Mouse (Mus musculus) embryonic facial prominence, embryonic 11.5 days (tissue): Measurements from ENCODE around the gene Cct2. TPM values are rescaled to one million over a fixed set of nuclear protein-coding genes. Genes with fewer than 3 reads are reported as not detected.

Experiments used
- ATAC-seq: fragments of 200-750 bp; cut with Nextera tagmentation; replicated peaks from 2 replicates; pipeline ENCODE4 v1.8.0; 2017; ENCODE audit warnings: low read depth; ENCODE audit not compliant: insufficient number of reproducible peaks, low FRiP score, low TSS enrichment
- DNase-seq: peaks from one replicate; pipeline ENCODE4 v3.0.0-alpha.2; 2015; ENCODE audit warnings: low spot score
- H3K27ac ChIP-seq: fragments of 300-500 bp; sonication (generic); replicated peaks from 2 replicates; pipeline ENCODE4 v1.5.1; 2014; ENCODE audit warnings: mild to moderate bottlenecking, low read depth, low read length, control low read depth
- H3K27me3 ChIP-seq: fragments of 300-500 bp; sonication (generic); 2 replicates; pipeline ENCODE4 v1.6.1; 2014; ENCODE audit warnings: mild to moderate bottlenecking, low read length, moderate library complexity, mixed read lengths; ENCODE audit not compliant: control insufficient read depth, insufficient read depth
- H3K36me3 ChIP-seq: fragments of 300-500 bp; sonication (generic); replicated peaks from 2 replicates; pipeline ENCODE4 v1.6.1; 2014; ENCODE audit warnings: low read depth, mild to moderate bottlenecking, low read length, moderate library complexity, mixed read lengths; ENCODE audit not compliant: control insufficient read depth, insufficient read depth
- H3K4me1 ChIP-seq: fragments of 300-500 bp; sonication (generic); 2 replicates; pipeline ENCODE4 v1.6.1; 2014; ENCODE audit warnings: low read length, mixed read lengths; ENCODE audit not compliant: control insufficient read depth, insufficient read depth
- H3K4me2 ChIP-seq: fragments of 300-500 bp; sonication (generic); 2 replicates; pipeline ENCODE4 v1.6.1; 2014; ENCODE audit warnings: low read depth, mild to moderate bottlenecking, control low read depth, low read length, moderate library complexity
- H3K4me3 ChIP-seq: fragments of 300-500 bp; sonication (generic); 2 replicates; pipeline ENCODE4 v1.5.1; 2014; ENCODE audit warnings: low read depth, low read length, control low read depth
- H3K9ac ChIP-seq: fragments of 300-500 bp; sonication (generic); replicated peaks from 2 replicates; pipeline ENCODE4 v1.6.1; 2014; ENCODE audit warnings: mild to moderate bottlenecking, control low read depth, low read length
- H3K9me3 ChIP-seq: fragments of 300-500 bp; sonication (generic); replicated peaks from 2 replicates; pipeline ENCODE4 v1.6.1; 2016; ENCODE audit warnings: mild to moderate bottlenecking, low read length, inconsistent platforms, mixed read lengths; ENCODE audit not compliant: control insufficient read depth
- WGBS: fragments of 180-500 bp; shearing (Covaris S2); extraction: QIAGEN DNeasy Blood & Tissue Kit; methylation state at CpG from one replicate; pipeline ENCODE4 v1.1.7; 2014; 5-methylcytosine and 5-hydroxymethylcytosine counted together
- polyA plus RNA-seq: library from polyadenylated mRNA; unstranded; fragments of >200 nt; fragmentation: Nextera tagmentation; extraction: Ambion mirVana; gene quantifications from 2 replicates; pipeline ENCODE4 v1.2.1, GENCODE M21; 2014

Gene Cct2
- polyA plus RNA-seq, 1 experiment from 2014 or later = 384 TPM

GRCm38 (mm10) chr10:117005707-117006464 lies 57.7 kb downstream of the Cct2 start:
- DNase-seq (no peak), ATAC-seq (no peak)
- no peak overlapping the region for H3K4me2 ChIP-seq
- no peaks in the 10 kb centered on the region for H3K9me3 ChIP-seq
- no peak overlapping the region for H3K27ac ChIP-seq
- H3K36me3 ChIP-seq = no peaks in the 10 kb centered on the region
- WGBS = 74% methylated on average over 12 of the region's 12 CpGs
- H3K9ac ChIP-seq = no peak overlapping the region
- no peak overlapping the region for H3K4me3 ChIP-seq
- no peaks in the 10 kb centered on the region for H3K27me3 ChIP-seq
- no peaks in the 10 kb centered on the region for H3K4me1 ChIP-seq

- H3K4me3 ChIP-seq = no peak overlapping the region
- H3K9me3 ChIP-seq = no peaks in the 10 kb centered on the region
- H3K9ac ChIP-seq = no peak overlapping the region
- no peaks in the 10 kb centered on the region for H3K36me3 ChIP-seq
- ATAC-seq = no peak
- H3K27ac ChIP-seq = no peak overlapping the region
- 82% methylated on average over 5 of the region's 5 CpGs for WGBS
- no peak for DNase-seq
- no peaks in the 10 kb centered on the region for H3K27me3 ChIP-seq
- H3K4me2 ChIP-seq = no peak overlapping the region
- H3K4me1 ChIP-seq = no peaks in the 10 kb centered on the region
Measured at GRCm38 (mm10) chr10:117004695-117005094, 58.9 kb downstream of the Cct2 start.

Other genes with a start within 250 kb of the Cct2 start
- gene Myrfl, start 166.9 kb downstream of the Cct2 start, polyA plus RNA-seq = 0.11 and 0.18 TPM in 2 replicates
- 38.9 and 42.4 TPM in 2 replicates for gene Rab3ip, start 113.0 kb downstream of the Cct2 start, polyA plus RNA-seq
- gene Gm10271, start 91.2 kb downstream of the Cct2 start, polyA plus RNA-seq = not detected in 2 replicates
- gene Best3, start 77.5 kb downstream of the Cct2 start, polyA plus RNA-seq = 0.20 and 0.32 TPM in 2 replicates
- 0.33 TPM in 1 of 2 replicates, not detected in the other for gene Lrrc10, start 18.5 kb downstream of the Cct2 start, polyA plus RNA-seq
- 25.5 and 28.2 TPM in 2 replicates for gene Frs2, start 84.7 kb upstream of the Cct2 start, polyA plus RNA-seq
- gene Yeats4, start 160.7 kb upstream of the Cct2 start, polyA plus RNA-seq = 135 and 148 TPM in 2 replicates
- gene 9530003J23Rik, start 174.9 kb upstream of the Cct2 start, polyA plus RNA-seq = not detected in 2 replicates
- gene Lyz2, start 218.5 kb upstream of the Cct2 start, polyA plus RNA-seq = 17.2 and 18.2 TPM in 2 replicates
- not detected in 2 replicates for gene Lyz1, start 229.1 kb upstream of the Cct2 start, polyA plus RNA-seq